Mouse (Mus musculus) layer of hippocampus, adult 18-20 months (tissue): ENCODE measurements around the gene Rpl26. TPM values are rescaled to one million over a fixed set of nuclear protein-coding genes. Genes with fewer than 3 reads are reported as not detected.

ENCODE experiments used
- DNase-seq, 2 experiments: peaks; one replicate each; pipeline ENCODE4 v3.0.0; 2022; ENCODE audit warnings: low spot score in 2 of 2
- long read RNA-seq: library from polyadenylated mRNA; stranded (forward); transcript quantifications from one replicate; pipeline ENCODE4 v2.0.0, GENCODE M21; 2021
- total RNA-seq, 2 experiments: library from RNA; stranded (reverse); gene quantifications; 2 replicates each; pipeline ENCODE4 v1.2.3; 2021

Rpl26 gene
- 100 to 1,000 TPM; 802 to 835 TPM for total RNA-seq
- long read RNA-seq, transcript Rpl26-201 (4 exons, 526 nt) = major isoform, 139 of 165 reads
- long read RNA-seq, partial matches to known transcripts = 15 of 165 reads
- long read RNA-seq, other reads (novel, unspliced or antisense) = 7 of 165 reads

GRCm38 (mm10) chr11:68901351-68902046 lies at the start of gene Rpl26:
Gene Rpl26 (plus strand): TSS chr11:68901583.
- DNase-seq = peak; percentile 97 to 100

GRCm38 (mm10) chr11:68851644-68852485 lies 49.5 kb upstream of the Rpl26 start:
- no peak for DNase-seq

DNA sequence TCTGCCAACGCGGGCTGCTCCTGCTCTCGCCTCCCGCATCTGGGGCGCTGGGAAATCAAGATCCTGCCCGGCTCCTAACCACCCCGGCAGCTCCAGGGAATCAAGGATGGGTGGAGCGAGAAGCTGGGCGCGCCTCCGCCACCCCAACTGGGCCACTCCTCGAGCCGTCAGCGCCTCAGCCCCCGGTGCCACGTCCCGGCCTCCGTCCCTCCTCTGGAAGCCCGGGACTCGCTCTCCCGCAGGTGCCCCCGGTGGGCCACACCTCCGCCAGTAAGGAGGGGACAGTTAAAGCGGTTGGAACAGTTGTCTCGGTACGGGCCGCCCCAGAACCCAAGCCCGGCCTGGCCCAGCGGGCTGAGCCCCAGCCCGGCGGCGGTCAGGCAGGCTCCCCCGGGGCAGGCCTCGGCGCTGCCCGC lies 48.9 kb upstream of the Rpl26 start:
- peak in 1 of 2 experiments; percentile 68 for DNase-seq

DNA sequence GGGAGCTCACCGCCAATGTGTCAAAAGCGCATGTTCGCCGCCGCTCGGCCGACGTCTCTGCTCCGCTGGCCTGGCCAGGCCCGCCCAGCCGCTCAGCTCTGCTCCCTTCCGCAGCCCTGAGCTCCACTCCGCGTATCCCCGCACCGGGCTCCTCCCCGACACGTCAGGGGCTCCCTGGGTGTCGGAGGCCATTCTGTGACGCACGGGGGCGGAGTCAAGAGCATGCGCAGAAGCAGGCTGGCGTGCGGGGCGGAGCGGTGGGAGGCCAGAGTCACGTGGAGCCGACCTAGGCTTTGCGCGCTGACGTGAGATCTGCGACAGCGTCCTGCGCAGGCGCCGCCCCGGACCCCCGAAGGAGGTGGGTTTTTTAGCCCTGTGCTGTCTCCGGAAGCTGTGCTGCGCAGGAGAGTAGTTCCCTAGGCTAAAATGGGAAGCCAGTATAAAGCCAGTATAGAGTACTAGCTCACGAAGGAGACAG lies 48.4 kb upstream of the Rpl26 start:
- peak; percentile 100 for DNase-seq

DNA sequence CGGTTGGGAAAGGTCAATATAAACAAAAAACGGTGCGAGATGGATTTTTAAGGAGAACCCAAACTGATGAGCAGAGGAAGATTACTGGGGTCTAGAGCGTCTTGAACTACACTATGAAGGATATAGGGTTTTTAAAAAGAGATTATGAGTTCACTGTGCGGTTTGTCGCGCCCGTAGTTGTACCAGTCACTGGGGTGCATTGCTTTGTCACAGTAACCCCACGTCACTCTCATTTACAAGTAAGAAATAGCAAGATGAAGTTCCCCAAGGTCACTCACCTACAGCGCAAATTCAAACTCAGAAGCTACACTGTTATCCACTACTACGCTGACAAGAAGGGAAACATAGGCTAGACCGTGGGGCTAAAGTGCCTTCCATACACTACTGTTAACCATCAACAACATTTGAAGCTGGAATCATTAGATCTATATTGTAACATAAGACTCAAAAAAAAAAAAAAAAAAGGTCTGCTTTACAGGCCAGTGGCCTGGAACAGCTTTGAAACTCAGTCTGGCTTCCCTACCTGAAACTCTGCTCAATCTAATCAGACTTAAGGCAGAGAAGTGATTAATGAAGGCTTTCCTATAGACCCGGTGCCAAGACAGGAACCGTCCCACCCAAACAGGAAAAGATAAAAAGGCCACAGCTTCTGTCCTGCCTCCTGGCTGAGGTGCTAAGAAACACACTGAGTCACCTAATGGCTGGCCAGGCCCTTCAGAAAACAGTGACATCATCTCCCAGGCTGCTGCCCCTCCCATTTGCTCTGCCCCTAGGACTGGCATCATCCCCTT lies 47.6 kb upstream of the Rpl26 start:
- DNase-seq = no peak

DNA sequence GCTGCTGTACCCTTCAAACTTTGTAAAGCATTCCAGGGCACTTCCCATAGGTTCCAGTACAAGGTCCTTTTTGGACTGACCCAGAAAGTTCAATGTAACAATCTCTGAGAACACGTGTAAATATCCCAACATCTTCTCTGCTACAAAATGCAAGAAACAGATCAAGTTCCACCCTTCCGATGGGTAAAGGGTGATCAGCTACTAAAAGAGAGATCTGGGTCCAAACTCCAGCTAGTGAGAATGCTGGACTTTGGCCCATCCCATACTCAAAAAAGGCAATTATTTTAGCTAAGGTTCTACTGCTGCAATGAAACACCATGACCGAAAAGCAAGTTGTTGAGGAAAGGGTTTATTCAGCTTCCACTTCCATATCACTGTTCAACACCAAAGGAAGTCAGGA lies 46.8 kb upstream of the Rpl26 start:
- no peak for DNase-seq

DNA sequence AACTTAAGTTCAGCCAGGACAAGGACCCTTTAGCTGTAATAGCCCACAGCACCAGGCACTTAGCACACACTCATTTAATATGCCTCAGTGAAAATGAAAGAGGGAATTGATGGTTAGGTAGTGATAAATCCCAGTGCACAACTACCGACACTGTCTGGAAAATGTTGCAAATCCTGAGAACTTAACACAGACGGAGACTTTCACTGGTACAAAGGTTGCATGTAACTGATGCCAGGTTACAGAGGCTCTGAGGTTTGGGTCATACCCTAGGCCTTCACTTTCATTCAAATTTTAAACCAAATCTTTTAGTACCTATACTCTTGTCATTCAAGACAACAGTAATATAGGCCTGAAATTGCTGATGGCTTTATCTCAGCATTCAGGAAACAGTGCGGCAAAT lies 44.1 kb upstream of the Rpl26 start:
- DNase-seq = no peak

- DNase-seq = no peak
These were observed 41.3 kb upstream of the Rpl26 start for GRCm38 (mm10) chr11:68859943-68860593.

GRCm38 (mm10) chr11:68862260-68862659 lies 39.1 kb upstream of the Rpl26 start:
- DNase-seq = no peak

DNA sequence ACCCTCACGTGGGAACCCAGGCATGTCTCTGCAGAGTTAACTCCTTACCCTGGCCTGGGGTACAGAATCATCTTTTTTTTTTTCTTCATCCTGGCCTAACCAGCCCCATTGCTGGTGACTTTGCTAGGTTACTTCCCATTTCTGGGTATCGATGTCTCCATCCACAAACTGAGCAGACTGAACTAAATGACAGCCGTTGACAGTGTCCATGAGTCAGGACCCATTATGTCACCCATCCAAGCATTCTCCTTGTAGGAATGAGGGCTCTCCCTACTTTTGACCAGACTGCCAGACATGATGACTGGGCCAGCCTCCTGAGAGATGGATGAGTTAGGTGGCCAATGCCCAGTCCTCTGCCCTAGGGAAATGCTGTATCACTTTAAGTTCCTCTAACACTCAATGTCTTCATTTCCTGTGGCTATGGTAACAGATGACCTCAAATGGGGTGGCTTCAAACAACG lies 37.7 kb upstream of the Rpl26 start:
- no peak for DNase-seq

- no peak for DNase-seq
These were observed 36.7 kb upstream of the Rpl26 start for GRCm38 (mm10) chr11:68864544-68865189.

DNA sequence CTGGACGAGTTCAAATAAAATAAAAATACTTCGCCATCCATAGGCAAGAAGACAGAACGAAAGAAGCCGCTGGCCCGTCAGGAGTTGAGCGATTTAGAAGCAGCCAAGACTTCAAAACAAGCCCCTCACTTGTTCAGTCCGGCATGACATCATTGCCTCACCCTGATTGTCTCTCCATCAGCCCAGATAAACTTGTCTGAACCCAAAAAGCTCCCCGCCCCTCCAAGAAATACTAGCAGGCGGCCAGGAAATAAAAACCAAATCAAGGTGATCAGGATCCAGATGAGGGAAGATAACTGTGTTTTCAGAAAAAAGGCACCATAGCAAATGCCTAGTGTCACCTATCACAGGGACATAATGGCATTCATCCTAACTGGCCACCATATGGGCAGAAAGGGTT lies 30.1 kb upstream of the Rpl26 start:
- DNase-seq = no peak

GRCm38 (mm10) chr11:68871748-68872147 lies 29.6 kb upstream of the Rpl26 start, which contains the start of gene Ndel1:
Gene Ndel1 (minus strand): TSS chr11:68871858.
- DNase-seq = no peak

DNA sequence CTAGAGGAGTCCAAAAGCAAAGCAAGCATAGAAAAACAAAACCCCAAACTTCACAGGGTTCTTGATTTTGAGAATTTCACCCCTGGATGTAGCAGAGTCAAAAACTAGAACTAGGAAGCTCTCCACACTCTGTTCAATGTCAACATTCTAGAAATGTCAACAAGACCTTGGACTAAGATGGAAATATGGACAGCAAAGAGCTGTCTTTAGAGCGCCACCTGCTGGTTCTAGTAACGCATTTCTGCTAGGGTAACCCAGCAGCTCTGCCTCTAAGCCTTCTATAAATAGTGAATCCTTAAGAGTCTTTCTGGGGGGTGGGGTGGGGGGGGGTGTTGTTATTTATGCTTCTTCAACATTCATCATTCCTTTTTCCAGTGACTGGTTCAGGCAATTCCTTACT lies 26.5 kb upstream of the Rpl26 start:
- peak in 1 of 2 experiments; percentile 70 for DNase-seq

- no peak for DNase-seq
These were observed 22.6 kb upstream of the Rpl26 start for GRCm38 (mm10) chr11:68878811-68879210.

- no peak for DNase-seq
These were observed 19.3 kb upstream of the Rpl26 start for GRCm38 (mm10) chr11:68882107-68882506.

DNA sequence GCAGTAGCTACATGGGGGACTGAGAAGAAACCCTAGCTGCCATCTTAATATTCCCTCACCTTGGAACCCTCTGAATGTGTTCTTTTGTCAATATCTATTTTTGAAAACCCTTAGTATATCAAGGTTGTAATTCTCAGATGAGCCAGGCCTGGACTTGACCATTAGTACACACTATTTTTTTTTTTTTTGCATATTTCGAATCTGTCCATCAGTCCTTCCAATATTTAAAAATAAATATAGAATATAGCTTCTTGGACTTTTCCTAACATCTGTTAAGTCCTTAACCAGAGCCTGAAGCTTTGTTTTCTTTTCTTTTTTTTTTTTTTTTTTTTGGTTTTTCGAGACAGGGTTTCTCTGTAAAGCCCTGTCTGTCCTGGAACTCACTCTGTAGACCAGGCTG lies 17.5 kb upstream of the Rpl26 start:
- no peak for DNase-seq

GRCm38 (mm10) chr11:68884368-68884767 lies 17.0 kb upstream of the Rpl26 start:
- no peak for DNase-seq

DNA sequence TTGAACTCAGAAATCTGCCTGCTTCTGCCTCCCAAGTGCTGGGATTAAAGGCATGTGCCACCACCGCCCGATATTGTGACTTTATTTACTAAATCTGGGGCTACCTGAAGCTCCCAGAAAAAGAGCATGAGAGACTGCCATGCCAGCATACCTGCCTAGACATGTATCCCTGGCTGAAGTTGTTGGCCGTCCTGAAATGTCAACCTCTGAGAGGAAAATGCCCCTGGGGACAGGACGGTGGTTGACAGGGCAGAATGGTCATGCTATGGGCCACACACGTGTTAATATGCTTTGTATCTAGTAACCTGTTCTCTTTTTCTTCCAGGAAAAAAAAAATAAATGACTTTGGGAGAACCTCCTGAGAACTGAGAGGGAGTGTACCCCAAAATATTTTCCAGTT lies 15.3 kb upstream of the Rpl26 start:
- DNase-seq = no peak

DNA sequence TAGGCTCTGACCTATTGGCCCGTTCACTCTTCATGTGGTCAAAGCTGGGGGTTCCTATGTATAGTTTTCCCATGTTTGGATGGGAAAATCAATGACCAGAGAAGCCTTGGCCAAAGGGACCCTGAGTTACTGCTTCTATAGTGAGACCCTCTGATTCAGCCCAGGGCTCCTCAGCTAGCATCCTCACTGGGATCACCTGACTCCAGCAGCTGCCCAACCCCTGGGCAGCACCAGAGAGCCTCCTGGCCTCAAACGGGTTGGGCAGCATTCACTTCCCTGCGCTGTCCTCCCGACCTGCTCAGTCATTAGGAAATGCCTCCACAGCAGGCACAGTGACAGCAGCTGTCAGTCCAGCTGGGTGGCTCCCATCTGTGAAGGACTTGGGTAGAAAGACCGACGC lies 13.1 kb upstream of the Rpl26 start, which contains the start of gene Rnf222:
Rnf222 (plus strand) TSS at position 301 of the 400 bp plus-strand sequence.
- DNase-seq = no peak
